Mouse (Mus musculus) heart, adult 2 months (tissue): ENCODE measurements around the gene Fat2.

Source experiments
- CTCF ChIP-seq: fragments of 200-600 bp; IDR thresholded peaks from 2 replicates; pipeline ENCODE4 v1.8.1; 2022; ENCODE audit warnings: antibody characterized with exemption, mild to moderate bottlenecking, moderate library complexity
- EP300 ChIP-seq: fragments of 200-500 bp; IDR thresholded peaks from 2 replicates; pipeline ENCODE4 v1.6.1; 2011; ENCODE audit warnings: low read depth, low read length, control low read depth; ENCODE audit not compliant: insufficient read depth
- POLR2A ChIP-seq: fragments of 200-500 bp; IDR thresholded peaks from 2 replicates; pipeline ENCODE4 v1.6.1; 2011; ENCODE audit warnings: mild to moderate bottlenecking, low read depth, low read length, control low read depth; ENCODE audit not compliant: insufficient read depth

- no peak for TF ChIP-seq CTCF
- TF ChIP-seq POLR2A: no peak
- TF ChIP-seq EP300: no peak
Observed at GRCm38 (mm10) chr11:55253391-55253790, 83.0 kb downstream of the Fat2 start.
